Mouse (Mus musculus) MEL (cell line): ENCODE measurements around the gene Tmem132d.

Experiments used
- CHD2 ChIP-seq: IDR thresholded peaks from 2 replicates; pipeline ENCODE4 v1.6.1; 2011; ENCODE audit warnings: low read length, improper control_type of control experiment
- CTCF ChIP-seq, 3 experiments: IDR thresholded peaks in 2 of 3; conservative IDR thresholded peaks in 1 of 3; 2 replicates each; pipeline ENCODE4 v1.5.1; 2011 to 2012; ENCODE audit warnings: low read length in 3 of 3, low read depth in 2 of 3, mild to moderate bottlenecking in 2 of 3, improper control_type of control experiment in 1 of 3, inconsistent platforms in 1 of 3, mixed read lengths in 1 of 3, moderate library complexity in 1 of 3; ENCODE audit not compliant: control insufficient read depth in 1 of 3, insufficient read depth in 1 of 3, poor library complexity in 1 of 3, severe bottlenecking in 1 of 3
- ELF1 ChIP-seq: IDR thresholded peaks from 2 replicates; pipeline ENCODE4 v1.6.1; 2014; ENCODE audit warnings: low read depth, mild to moderate bottlenecking, inconsistent platforms, low read length, improper control_type of control experiment, moderate library complexity
- MAX ChIP-seq: IDR thresholded peaks from 2 replicates; pipeline ENCODE4 v1.6.1; 2011; ENCODE audit warnings: low read length, improper control_type of control experiment
- RAD21 ChIP-seq: IDR thresholded peaks from 2 replicates; pipeline ENCODE4 v1.6.1; 2011; ENCODE audit warnings: mild to moderate bottlenecking, low read depth, low read length, improper control_type of control experiment

DNA sequence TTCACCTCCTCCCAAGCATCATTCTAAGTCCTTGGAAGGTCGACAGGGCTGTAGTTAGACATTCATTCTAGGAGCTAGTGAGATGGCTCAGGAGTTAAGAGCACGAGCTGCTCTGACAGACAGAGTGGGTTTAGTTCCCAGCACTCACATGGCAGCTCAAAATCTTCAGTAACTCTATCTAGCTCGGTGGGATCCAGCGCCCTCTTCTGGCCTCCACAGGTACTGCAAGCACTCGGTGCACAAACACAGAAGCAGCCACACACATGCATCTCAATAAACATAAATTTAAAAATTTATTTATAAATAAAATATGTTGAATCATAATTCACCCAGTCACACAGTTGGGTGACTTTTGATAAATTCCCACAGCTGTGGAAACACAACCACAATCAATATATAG, 321.2 kb downstream of the Tmem132d start:
- TF ChIP-seq CTCF (IDR thresholded peaks at IDR 0.05 in 2 of 3, conservative IDR thresholded peaks at IDR 0.05 in 1 of 3; ENCODE audit: control insufficient read depth in 1 of 3, insufficient read depth in 1 of 3, low read depth in 2 of 3, low read length in 3 of 3, poor library complexity in 1 of 3, severe bottlenecking in 1 of 3) (peak in 2 of 3 experiments; percentile 28 to 37; a peak in 3 of 6 replicates), MAX (no peak), CHD2 (no peak), RAD21 (no peak), ELF1 (no peak)
